Mouse (Mus musculus) CH12.LX (cell line): Measurements from ENCODE around the gene Prss8.

Experiments
- BHLHE40 ChIP-seq: IDR thresholded peaks from 2 replicates; pipeline ENCODE4 v1.6.1; 2011; ENCODE audit warnings: mild to moderate bottlenecking, low read depth, low read length, improper control_type of control experiment
- CTCF ChIP-seq, 2 experiments: IDR thresholded peaks in 1 of 2; conservative IDR thresholded peaks in 1 of 2; 2 replicates each; pipeline ENCODE4 v1.5.1; 2011 to 2012; ENCODE audit warnings: low read depth in 2 of 2, low read length in 2 of 2, improper control_type of control experiment in 1 of 2, inconsistent platforms in 1 of 2, mild to moderate bottlenecking in 1 of 2, moderate library complexity in 1 of 2
- EP300 ChIP-seq: IDR thresholded peaks from 2 replicates; pipeline ENCODE4 v1.6.1; 2011; ENCODE audit warnings: low read length, improper control_type of control experiment
- JUND ChIP-seq: conservative IDR thresholded peaks from 2 replicates; pipeline ENCODE4 v1.6.1; 2011; ENCODE audit warnings: low read depth, low read length, improper control_type of control experiment
- KAT2A ChIP-seq: IDR thresholded peaks from 2 replicates; pipeline ENCODE4 v1.6.1; 2012; ENCODE audit warnings: low read length, improper control_type of control experiment, inconsistent platforms; ENCODE audit not compliant: insufficient replicate concordance
- MEF2A ChIP-seq: IDR thresholded peaks from 2 replicates; pipeline ENCODE4 v1.6.1; 2014; ENCODE audit warnings: low read depth, mild to moderate bottlenecking, inconsistent platforms, low read length, improper control_type of control experiment, borderline replicate concordance
- MXI1 ChIP-seq: IDR thresholded peaks from 2 replicates; pipeline ENCODE4 v1.6.1; 2011; ENCODE audit warnings: mild to moderate bottlenecking, low read depth, low read length, improper control_type of control experiment
- POLR2A ChIP-seq: IDR thresholded peaks from 2 replicates; pipeline ENCODE4 v1.6.1; 2011; ENCODE audit warnings: low read depth, mild to moderate bottlenecking, improper control_type of control experiment, low read length
- SIN3A ChIP-seq: IDR thresholded peaks from 2 replicates; pipeline ENCODE4 v1.6.1; 2012; ENCODE audit warnings: low read length, improper control_type of control experiment, inconsistent platforms
- UBTF ChIP-seq: IDR thresholded peaks from 2 replicates; pipeline ENCODE4 v1.6.1; 2012; ENCODE audit warnings: low read depth, mild to moderate bottlenecking, inconsistent platforms, low read length, improper control_type of control experiment, moderate library complexity

GRCm38 (mm10) chr7:127908656-127909055 is 21.2 kb downstream of the Prss8 start:
- TF ChIP-seq EP300 (no peak), UBTF (no peak), KAT2A (no peak), POLR2A (no peak), BHLHE40 (no peak), MEF2A (no peak), SIN3A (no peak), CTCF (conservative IDR thresholded peaks at IDR 0.05 in 1 of 2, IDR thresholded peaks at IDR 0.05 in 1 of 2; ENCODE audit: low read depth in 2 of 2, low read length in 2 of 2) (no peak), JUND (no peak), MXI1 (no peak)
